Mouse (Mus musculus) liver, embryonic 14.5 days (tissue): Measurements from ENCODE around the gene Nsg2. TPM values are rescaled to one million over a fixed set of nuclear protein-coding genes. Genes with fewer than 3 reads are reported as not detected.

Experiments used
- ATAC-seq: fragments of 200-750 bp; cut with Nextera tagmentation; 2 replicates; pipeline ENCODE4 v1.8.0; 2017; ENCODE audit warnings: moderate number of reproducible peaks, mild to moderate bottlenecking, moderate library complexity; ENCODE audit not compliant: insufficient read depth
- DNase-seq, 3 experiments: peaks; one replicate each; pipeline ENCODE4 v3.0.0-alpha.2; 2012 to 2013; ENCODE audit warnings: low read depth in 3 of 3, low spot score in 3 of 3
- H3K27ac ChIP-seq: fragments of 300-500 bp; sonication (generic); 2 replicates; pipeline ENCODE4 v1.5.1; 2014; ENCODE audit warnings: moderate library complexity, mild to moderate bottlenecking, control low read depth, inconsistent platforms
- H3K27me3 ChIP-seq: fragments of 300-500 bp; sonication (generic); 2 replicates; pipeline ENCODE4 v1.6.1; 2014; ENCODE audit warnings: mild to moderate bottlenecking, low read length, moderate library complexity; ENCODE audit not compliant: control insufficient read depth, insufficient read depth
- H3K36me3 ChIP-seq: fragments of 300-500 bp; sonication (generic); replicated peaks from 2 replicates; pipeline ENCODE4 v1.6.1; 2014; ENCODE audit warnings: low read depth; ENCODE audit not compliant: control insufficient read depth, insufficient read depth
- H3K4me1 ChIP-seq, 2 experiments: fragments of 200-500 bp in 1 of 2; fragments of 300-500 bp in 1 of 2; sonication (generic) in 1 of 2; replicated peaks; 2 replicates each; pipeline ENCODE4 v1.6.1; 2012 to 2014; ENCODE audit warnings: antibody characterized with exemption in 1 of 2, inconsistent platforms in 1 of 2, low read length in 1 of 2; ENCODE audit not compliant: control insufficient read depth in 2 of 2, insufficient read depth in 2 of 2
- H3K4me2 ChIP-seq: fragments of 300-500 bp; sonication (generic); 2 replicates; pipeline ENCODE4 v1.6.1; 2014; ENCODE audit warnings: low read depth, mild to moderate bottlenecking, control low read depth, moderate library complexity
- H3K4me3 ChIP-seq, 2 experiments: fragments of 200-500 bp in 1 of 2; fragments of 300-500 bp in 1 of 2; sonication (generic) in 1 of 2; 2 replicates each; pipeline ENCODE4 v1.5.1; 2012 to 2014; ENCODE audit warnings: low read depth in 2 of 2, low read length in 2 of 2, mild to moderate bottlenecking in 2 of 2, control low read depth in 1 of 2, inconsistent platforms in 1 of 2, moderate library complexity in 1 of 2; ENCODE audit not compliant: insufficient read depth in 1 of 2
- H3K9ac ChIP-seq: fragments of 300-500 bp; sonication (generic); replicated peaks from 2 replicates; pipeline ENCODE4 v1.6.1; 2014; ENCODE audit warnings: mild to moderate bottlenecking, control low read depth, moderate library complexity
- H3K9me3 ChIP-seq: fragments of 300-500 bp; sonication (generic); 2 replicates; pipeline ENCODE4 v1.6.1; 2016; ENCODE audit warnings: low read length, mixed read lengths; ENCODE audit not compliant: control insufficient read depth
- CTCF ChIP-seq: IDR thresholded peaks from 2 replicates; pipeline ENCODE4 v1.5.1; 2016; ENCODE audit warnings: antibody characterized with exemption, low read depth, control low read depth
- EP300 ChIP-seq: IDR thresholded peaks from 2 replicates; pipeline ENCODE4 v1.6.1; 2016; ENCODE audit warnings: antibody characterized with exemption, low read depth
- WGBS: fragments of 180-500 bp; shearing (Covaris S2); extraction: QIAGEN DNeasy Blood & Tissue Kit; methylation state at CpG from one replicate; pipeline ENCODE4 v1.1.7; 2014; ENCODE audit not compliant: insufficient replicate concordance; 5-methylcytosine and 5-hydroxymethylcytosine counted together
- polyA plus RNA-seq, 2 experiments: library from polyadenylated mRNA; depleted of rRNA in 1 of 2; stranded (reverse) in 1 of 2; unstranded in 1 of 2; fragments of >200 nt; fragmentation: Nextera tagmentation in 1 of 2; extraction: Ambion mirVana in 1 of 2; gene quantifications; 2 replicates each; pipeline versions ENCODE4 v1.2.1 to v1.2.3; 2012 to 2014

The Nsg2 gene
- polyA plus RNA-seq, 2 experiments = 0.09 TPM; not detected in 1

- no peak for TF ChIP-seq EP300
- Histone ChIP-seq H3K9me3 (no peaks in the 10 kb centered on the region), H3K9ac (no peak overlapping the region), H3K4me3 (no peak overlapping the region), H3K4me2 (no peak overlapping the region), H3K4me1 (no peaks in the 10 kb centered on the region), H3K36me3 (no peaks in the 10 kb centered on the region), H3K27me3 (no peaks in the 10 kb centered on the region), H3K27ac (no peak overlapping the region)
- DNase-seq (no peak), ATAC-seq (no peak)
- WGBS = 52% methylated on average over 2 of the region's 2 CpGs
These were observed 60.8 kb downstream of the Nsg2 start for GRCm38 (mm10) chr11:32061020-32061419.

GRCm38 (mm10) chr11:32061874-32062273, 61.6 kb downstream of the Nsg2 start:
- whole genome bisulfite sequencing = 66% methylated on average over 10 of the region's 10 CpGs
- TF ChIP-seq CTCF (no peak), EP300 (no peak)
- Histone ChIP-seq H3K27ac (no peak overlapping the region), H3K4me3 (no peak overlapping the region), H3K4me2 (no peak overlapping the region), H3K9ac (no peak overlapping the region), H3K9me3 (no peaks in the 10 kb centered on the region), H3K27me3 (no peaks in the 10 kb centered on the region), H3K4me1 (no peaks in the 10 kb centered on the region), H3K36me3 (no peaks in the 10 kb centered on the region)
- DNase-seq (no peak), ATAC-seq (no peak)

GRCm38 (mm10) chr11:32063775-32064510, 63.7 kb downstream of the Nsg2 start:
- TF ChIP-seq CTCF (no peak), EP300 (no peak)
- no peaks in the 10 kb centered on the region for H3K4me1 ChIP-seq
- WGBS = 26% methylated on average over 10 of the region's 10 CpGs
- H3K4me3 ChIP-seq = no peak overlapping the region
- no peak overlapping the region for H3K9ac ChIP-seq
- no peak overlapping the region for H3K4me2 ChIP-seq
- DNase-seq = no peak
- no peak for ATAC-seq
- H3K36me3 ChIP-seq = no peaks in the 10 kb centered on the region
- no peak overlapping the region for H3K27ac ChIP-seq
- no peaks in the 10 kb centered on the region for H3K27me3 ChIP-seq
- H3K9me3 ChIP-seq = no peaks in the 10 kb centered on the region

- ATAC-seq (no peak), DNase-seq (no peak)
- WGBS = 33% methylated on average over 5 of the region's 5 CpGs
- Histone ChIP-seq H3K4me2 (no peak overlapping the region), H3K36me3 (no peaks in the 10 kb centered on the region), H3K9me3 (no peaks in the 10 kb centered on the region), H3K27me3 (no peaks in the 10 kb centered on the region), H3K4me1 (no peaks in the 10 kb centered on the region), H3K9ac (no peak overlapping the region), H3K4me3 (no peak overlapping the region), H3K27ac (no peak overlapping the region)
- TF ChIP-seq EP300 = no peak
- no peak for TF ChIP-seq CTCF
These were observed 64.2 kb downstream of the Nsg2 start for GRCm38 (mm10) chr11:32064511-32064862.

GRCm38 (mm10) chr11:32068736-32069490, 68.7 kb downstream of the Nsg2 start:
- no peak overlapping the region for H3K4me3 ChIP-seq
- WGBS = 58% methylated on average over 12 of the region's 12 CpGs
- no peaks in the 10 kb centered on the region for H3K36me3 ChIP-seq
- H3K27ac ChIP-seq = no peak overlapping the region
- H3K4me1 ChIP-seq = no peaks in the 10 kb centered on the region
- DNase-seq (no peak), ATAC-seq (no peak)
- no peaks in the 10 kb centered on the region for H3K27me3 ChIP-seq
- H3K9ac ChIP-seq = no peak overlapping the region
- no peaks in the 10 kb centered on the region for H3K9me3 ChIP-seq
- no peak overlapping the region for H3K4me2 ChIP-seq
- no peak for TF ChIP-seq CTCF
- no peak for TF ChIP-seq EP300
